ENCODE assay signal across 8 mouse cellular contexts in genomic region chr5:32863253-32864228, GRCm38 (mm10). TPM values are rescaled to one million over a fixed set of nuclear protein-coding genes. Genes with fewer than 3 reads are reported as not detected.
DNase-seq lines count a peak whose midpoint lies in the region; ATAC-seq and TF ChIP-seq lines count a peak whose summit lies in the region.

Depdc5 (plus strand) TSS chr5:32863701.

- no peaks in the 10 kb centered on the region for H3K27me3 ChIP-seq in E14TG2a.4 (ENCODE audit: insufficient read depth, low read length)
- no peaks in the 10 kb centered on the region for H3K27me3 ChIP-seq in forebrain, embryonic 12.5 days
- H3K27me3 ChIP-seq in heart, postnatal 0 days (ENCODE audit: control insufficient read depth, insufficient read depth, low read length), result no peaks in the 10 kb centered on the region
- no peaks in the 10 kb centered on the region for H3K27me3 ChIP-seq in liver, embryonic 16.5 days (ENCODE audit: control insufficient read depth, insufficient read depth, low read depth, low read length)
- H3K27me3 ChIP-seq in neural tube, embryonic 13.5 days, result no peaks in the 10 kb centered on the region
- H3K27me3 ChIP-seq in testis, adult 2 months (ENCODE audit: control insufficient read depth, insufficient read depth, low read length), result no peaks in the 10 kb centered on the region

- WGBS in forebrain, embryonic 12.5 days, result under 1% methylated on average over 60 of the region's 64 CpGs
- WGBS in heart, postnatal 0 days, result under 1% methylated on average over 56 of the region's 64 CpGs
- under 1% methylated on average over 59 of the region's 64 CpGs for WGBS in liver, embryonic 16.5 days (ENCODE audit: insufficient replicate concordance)
- under 1% methylated on average over 64 of the region's 64 CpGs for WGBS in neural tube, embryonic 13.5 days

- peak; percentile 99 for ATAC-seq in forebrain, embryonic 12.5 days (ENCODE audit: low FRiP score)
- ATAC-seq in heart, postnatal 0 days (ENCODE audit: insufficient read depth, low read depth), result peak; percentile 99
- peak; percentile 99 for ATAC-seq in liver, embryonic 16.5 days (ENCODE audit: low read depth)
- peak; percentile 99 for ATAC-seq in neural tube, embryonic 13.5 days (ENCODE audit: low read depth)

- TF ChIP-seq CTCF in E14TG2a.4 (conservative IDR thresholded peaks at IDR 0.05; ENCODE audit: low read length), result no peak
- TF ChIP-seq CTCF in heart, postnatal 0 days (IDR thresholded peaks at IDR 0.05; ENCODE audit: low read depth), result no peak
- TF ChIP-seq CTCF in testis, adult 2 months (IDR thresholded peaks at IDR 0.05; ENCODE audit: control insufficient read depth, insufficient read depth, insufficient replicate concordance, low read depth, low read length), result no peak

- TF ChIP-seq EP300 in heart, postnatal 0 days (IDR thresholded peaks at IDR 0.05; ENCODE audit: low read depth), result no peak

- H3K4me1 ChIP-seq in E14TG2a.4 (replicated peaks; ENCODE audit: low read depth, low read length), result peaks cover 17% of the 10 kb centered on the region
- peaks cover 10% of the 10 kb centered on the region for H3K4me1 ChIP-seq in forebrain, embryonic 12.5 days
- 0 out of 2 replicates have a peak, but pooled peaks cover 8% of the 10 kb centered on the region for H3K4me1 ChIP-seq in heart, postnatal 0 days (ENCODE audit: control insufficient read depth, insufficient read depth)
- H3K4me1 ChIP-seq in liver, embryonic 16.5 days (ENCODE audit: control insufficient read depth, low read depth, low read length), result peaks cover 17% of the 10 kb centered on the region
- H3K4me1 ChIP-seq in neural tube, embryonic 13.5 days (replicated peaks), result peaks cover 13% of the 10 kb centered on the region
- H3K4me1 ChIP-seq in testis, adult 2 months (ENCODE audit: control insufficient read depth, insufficient read depth, low read length), result peaks cover 9% of the 10 kb centered on the region

- H3K9ac ChIP-seq in forebrain, embryonic 12.5 days, result peak within 1 kb of the TSS; percentile 81
- H3K9ac ChIP-seq in heart, postnatal 0 days (replicated peaks; ENCODE audit: low read depth, low read length), result peak within 1 kb of the TSS; percentile 62
- peak within 1 kb of the TSS; percentile 86 for H3K9ac ChIP-seq in liver, embryonic 16.5 days (ENCODE audit: low read depth, low read length)
- H3K9ac ChIP-seq in neural tube, embryonic 13.5 days, result peak within 1 kb of the TSS; percentile 83

- TF ChIP-seq POLR2A in testis, adult 2 months (IDR thresholded peaks at IDR 0.05; ENCODE audit: control insufficient read depth, low read depth, low read length), result peak; percentile 74

- peak within 1 kb of the TSS; percentile 78 for H3K4me2 ChIP-seq in forebrain, embryonic 12.5 days
- peak within 1 kb of the TSS; percentile 63 for H3K4me2 ChIP-seq in heart, postnatal 0 days (ENCODE audit: low read depth, low read length)
- peak within 1 kb of the TSS; percentile 90 for H3K4me2 ChIP-seq in liver, embryonic 16.5 days (ENCODE audit: low read depth, low read length)
- peak within 1 kb of the TSS; percentile 84 for H3K4me2 ChIP-seq in neural tube, embryonic 13.5 days

- DNase-seq in c-Kit-positive CD71-positive TER-119-positive erythroid progenitor cells, embryonic 14.5 days (ENCODE audit: low spot score), result peak; percentile 89
- DNase-seq in heart, postnatal 0 days (ENCODE audit: low spot score), result peak; percentile 91
- peak; percentile 97 to 98 for DNase-seq in kidney, postnatal 4 days

- H3K27ac ChIP-seq in forebrain, embryonic 12.5 days, result peak within 1 kb of the TSS; percentile 62
- peak within 1 kb of the TSS; percentile 54 for H3K27ac ChIP-seq in heart, postnatal 0 days (ENCODE audit: low read depth)
- peak within 1 kb of the TSS; percentile 90 for H3K27ac ChIP-seq in liver, embryonic 16.5 days (ENCODE audit: low read length)
- peak within 1 kb of the TSS; percentile 70 for H3K27ac ChIP-seq in neural tube, embryonic 13.5 days (replicated peaks)
- H3K27ac ChIP-seq in testis, adult 2 months (ENCODE audit: control insufficient read depth, insufficient read depth, low read depth, low read length), result peak within 1 kb of the TSS; percentile 91

- H3K4me3 ChIP-seq in E14TG2a.4 (replicated peaks; ENCODE audit: low read length), result peak within 1 kb of the TSS; percentile 85
- H3K4me3 ChIP-seq in forebrain, embryonic 12.5 days (replicated peaks), result peak within 1 kb of the TSS; percentile 74
- peak within 1 kb of the TSS; percentile 66 for H3K4me3 ChIP-seq in heart, postnatal 0 days (ENCODE audit: low read depth, low read length)
- peak within 1 kb of the TSS; percentile 83 for H3K4me3 ChIP-seq in liver, embryonic 16.5 days (ENCODE audit: low read depth, low read length)
- peak within 1 kb of the TSS; percentile 71 for H3K4me3 ChIP-seq in neural tube, embryonic 13.5 days
- H3K4me3 ChIP-seq in testis, adult 2 months (ENCODE audit: control insufficient read depth, low read depth, low read length), result peak within 1 kb of the TSS; percentile 97

- H3K36me3 ChIP-seq in E14TG2a.4 (ENCODE audit: insufficient read depth, low read length), result peaks cover 34% of the 10 kb centered on the region
- peaks cover 17% of the 10 kb centered on the region for H3K36me3 ChIP-seq in forebrain, embryonic 12.5 days (replicated peaks)
- peaks cover 20% of the 10 kb centered on the region for H3K36me3 ChIP-seq in heart, postnatal 0 days (replicated peaks; ENCODE audit: control insufficient read depth, insufficient read depth, low read length)
- peaks cover 5% of the 10 kb centered on the region for H3K36me3 ChIP-seq in liver, embryonic 16.5 days (ENCODE audit: control insufficient read depth, insufficient read depth)
- peaks cover 17% of the 10 kb centered on the region for H3K36me3 ChIP-seq in neural tube, embryonic 13.5 days
- H3K36me3 ChIP-seq in testis, adult 2 months (ENCODE audit: control insufficient read depth, insufficient read depth, low read length), result no peaks in the 10 kb centered on the region

- no peaks in the 10 kb centered on the region for H3K9me3 ChIP-seq in E14TG2a.4 (ENCODE audit: low read length)
- no peaks in the 10 kb centered on the region for H3K9me3 ChIP-seq in forebrain, embryonic 12.5 days
- H3K9me3 ChIP-seq in heart, postnatal 0 days (replicated peaks; ENCODE audit: control insufficient read depth, low read length), result no peaks in the 10 kb centered on the region
- no peaks in the 10 kb centered on the region for H3K9me3 ChIP-seq in liver, embryonic 16.5 days (replicated peaks; ENCODE audit: control insufficient read depth, low read length)
- H3K9me3 ChIP-seq in neural tube, embryonic 13.5 days, result no peaks in the 10 kb centered on the region

RNA-seq across cellular contexts. Expression of gene Depdc5, which starts in this region (rescaled TPM):
- 39.6 and 40.2 TPM in 2 replicates for polyA plus RNA-seq in forebrain, embryonic 12.5 days (2016; fragmentation: Nextera tagmentation; extraction: Ambion mirVana)
- total RNA-seq in heart, postnatal 0 days (2014; rRNA removed; ENCODE audit: low replicate concordance), result 17.9 and 58.4 TPM in 2 replicates
- polyA plus RNA-seq in heart, postnatal 0 days (2015; fragmentation: Nextera tagmentation; extraction: Ambion mirVana), result 5.9 and 6.7 TPM in 2 replicates
- 8.0 and 8.6 TPM in 2 replicates for polyA plus RNA-seq in liver, embryonic 16.5 days (2015; fragmentation: Nextera tagmentation; extraction: Ambion mirVana)
- polyA plus RNA-seq in neural tube, embryonic 13.5 days (2015; fragmentation: Nextera tagmentation; extraction: Ambion mirVana), result 28.0 and 29.6 TPM in 2 replicates
- polyA plus RNA-seq in testis, adult 2 months (2012; rRNA removed), result 16.1 and 17.0 TPM in 2 replicates

Comparison
In these comparisons a context has a peak if more than half of its experiments do, and no peak if none do; other contexts are left out.
1. Peak in every context shown above with its lines: DNase-seq, ATAC-seq, H3K4me3 ChIP-seq and H3K27ac ChIP-seq.